Mouse (Mus musculus) kidney, adult 8-10 months (tissue): ENCODE measurements at regions not wholly inside any gene's neighbourhood (a gene's known extent, or its start where the extent isn't known, plus 50 kb on each side); places are given as distances from the start of the nearest gene placed in this dataset.
A peak's percentile ranks its signal among the peaks of the same experiment; 100 is the strongest.

ENCODE experiments used
- DNase-seq, 2 experiments: peaks; one replicate each; pipeline ENCODE4 v3.0.0; 2022

- no peak for DNase-seq
Measured at GRCm38 (mm10) chr10:126070984-126071713, 105.2 kb downstream of the Lrig3 start.

GRCm38 (mm10) chr10:126071714-126072057 lies 105.7 kb downstream of the Lrig3 start:
- DNase-seq, result no peak

GRCm38 (mm10) chr10:126077313-126077966 lies 111.5 kb downstream of the Lrig3 start:
- DNase-seq, result no peak

GRCm38 (mm10) chr10:126082576-126082975 lies 116.6 kb downstream of the Lrig3 start:
- no peak for DNase-seq

- no peak for DNase-seq
Measured at GRCm38 (mm10) chr10:126086684-126087083, 120.7 kb downstream of the Lrig3 start.

GRCm38 (mm10) chr10:126094238-126094880 lies 128.4 kb downstream of the Lrig3 start:
- DNase-seq, result no peak

- peak; percentile 2 to 3 for DNase-seq
Measured at GRCm38 (mm10) chr10:126097896-126098295, 131.9 kb downstream of the Lrig3 start.

GRCm38 (mm10) chr10:126102876-126103275 lies 136.9 kb downstream of the Lrig3 start:
- DNase-seq, result no peak

GRCm38 (mm10) chr10:126113106-126113505 lies 147.1 kb downstream of the Lrig3 start:
- DNase-seq, result no peak

- DNase-seq, result no peak
Measured at GRCm38 (mm10) chr10:126115386-126115785, 149.4 kb downstream of the Lrig3 start.

- no peak for DNase-seq
Measured at GRCm38 (mm10) chr10:126121626-126122025, 155.7 kb downstream of the Lrig3 start.

GRCm38 (mm10) chr10:126122504-126122903 lies 156.5 kb downstream of the Lrig3 start:
- no peak for DNase-seq

GRCm38 (mm10) chr10:126133188-126133587 lies 167.2 kb downstream of the Lrig3 start:
- no peak for DNase-seq

GRCm38 (mm10) chr10:126133957-126134356 lies 168.0 kb downstream of the Lrig3 start:
- no peak for DNase-seq

GRCm38 (mm10) chr10:126138585-126138984 lies 172.6 kb downstream of the Lrig3 start:
- no peak for DNase-seq

- DNase-seq, result no peak
Measured at GRCm38 (mm10) chr10:126141586-126141985, 175.6 kb downstream of the Lrig3 start.

- peak; percentile 7 to 9 for DNase-seq
Measured at GRCm38 (mm10) chr10:126143833-126144232, 177.9 kb downstream of the Lrig3 start.

GRCm38 (mm10) chr10:126144609-126145202 lies 178.7 kb downstream of the Lrig3 start:
- no peak for DNase-seq

GRCm38 (mm10) chr10:126157300-126157699 lies 191.3 kb downstream of the Lrig3 start:
- no peak for DNase-seq

- DNase-seq, result no peak
Measured at GRCm38 (mm10) chr10:126165215-126165614, 199.2 kb downstream of the Lrig3 start.

GRCm38 (mm10) chr10:126169095-126169873 lies 203.3 kb downstream of the Lrig3 start:
- DNase-seq, result no peak

GRCm38 (mm10) chr10:126169874-126170163 lies 203.9 kb downstream of the Lrig3 start:
- peak; percentile 12 to 57 for DNase-seq
